Mouse (Mus musculus) embryonic facial prominence, embryonic 14.5 days (tissue): Measurements from ENCODE around the gene Ky. TPM values are rescaled to one million over a fixed set of nuclear protein-coding genes. Genes with fewer than 3 reads are reported as not detected.
A peak's percentile ranks its signal among the peaks of the same experiment; 100 is the strongest.

Experiments
- ATAC-seq: fragments of 200-750 bp; cut with Nextera tagmentation; 2 replicates; pipeline ENCODE4 v1.8.0; 2017; ENCODE audit warnings: low read depth, moderate number of reproducible peaks, moderate TSS enrichment
- DNase-seq: peaks from one replicate; pipeline ENCODE4 v3.0.0-alpha.2; 2015; ENCODE audit warnings: low spot score
- H3K27ac ChIP-seq: fragments of 300-500 bp; sonication (generic); replicated peaks from 2 replicates; pipeline ENCODE4 v1.5.1; 2014; ENCODE audit warnings: low read depth, mild to moderate bottlenecking, low read length, moderate library complexity
- H3K27me3 ChIP-seq: fragments of 300-500 bp; sonication (generic); replicated peaks from 2 replicates; pipeline ENCODE4 v1.6.1; 2014; ENCODE audit warnings: low read length; ENCODE audit not compliant: control insufficient read depth, insufficient read depth
- H3K36me3 ChIP-seq: fragments of 300-500 bp; sonication (generic); 2 replicates; pipeline ENCODE4 v1.6.1; 2014; ENCODE audit warnings: low read length, mixed read lengths; ENCODE audit not compliant: control insufficient read depth, insufficient read depth
- H3K4me1 ChIP-seq: fragments of 300-500 bp; sonication (generic); 2 replicates; pipeline ENCODE4 v1.6.1; 2014; ENCODE audit warnings: antibody characterized with exemption, low read length; ENCODE audit not compliant: control insufficient read depth, insufficient read depth
- H3K4me2 ChIP-seq: fragments of 300-500 bp; sonication (generic); 2 replicates; pipeline ENCODE4 v1.6.1; 2014; ENCODE audit warnings: low read depth, mild to moderate bottlenecking, low read length, moderate library complexity, mixed read lengths
- H3K4me3 ChIP-seq: fragments of 300-500 bp; sonication (generic); 2 replicates; pipeline ENCODE4 v1.5.1; 2014; ENCODE audit warnings: low read depth, mild to moderate bottlenecking, low read length
- H3K9ac ChIP-seq: fragments of 300-500 bp; sonication (generic); 2 replicates; pipeline ENCODE4 v1.6.1; 2014; ENCODE audit warnings: low read depth, mild to moderate bottlenecking, low read length, moderate library complexity, mixed read lengths
- H3K9me3 ChIP-seq: fragments of 300-500 bp; sonication (generic); 2 replicates; pipeline ENCODE4 v1.6.1; 2016; ENCODE audit warnings: low read length; ENCODE audit not compliant: control insufficient read depth
- WGBS: fragments of 180-500 bp; shearing (Covaris S2); extraction: QIAGEN DNeasy Blood & Tissue Kit; methylation state at CpG from one replicate; pipeline ENCODE4 v1.1.7; 2014; 5-methylcytosine and 5-hydroxymethylcytosine counted together
- polyA plus RNA-seq: library from polyadenylated mRNA; unstranded; fragments of >200 nt; fragmentation: Nextera tagmentation; extraction: Ambion mirVana; gene quantifications from 2 replicates; pipeline ENCODE4 v1.2.1, GENCODE M21; 2014

Gene Ky
- polyA plus RNA-seq = 2.1 and 2.7 TPM in 2 replicates

DNA sequence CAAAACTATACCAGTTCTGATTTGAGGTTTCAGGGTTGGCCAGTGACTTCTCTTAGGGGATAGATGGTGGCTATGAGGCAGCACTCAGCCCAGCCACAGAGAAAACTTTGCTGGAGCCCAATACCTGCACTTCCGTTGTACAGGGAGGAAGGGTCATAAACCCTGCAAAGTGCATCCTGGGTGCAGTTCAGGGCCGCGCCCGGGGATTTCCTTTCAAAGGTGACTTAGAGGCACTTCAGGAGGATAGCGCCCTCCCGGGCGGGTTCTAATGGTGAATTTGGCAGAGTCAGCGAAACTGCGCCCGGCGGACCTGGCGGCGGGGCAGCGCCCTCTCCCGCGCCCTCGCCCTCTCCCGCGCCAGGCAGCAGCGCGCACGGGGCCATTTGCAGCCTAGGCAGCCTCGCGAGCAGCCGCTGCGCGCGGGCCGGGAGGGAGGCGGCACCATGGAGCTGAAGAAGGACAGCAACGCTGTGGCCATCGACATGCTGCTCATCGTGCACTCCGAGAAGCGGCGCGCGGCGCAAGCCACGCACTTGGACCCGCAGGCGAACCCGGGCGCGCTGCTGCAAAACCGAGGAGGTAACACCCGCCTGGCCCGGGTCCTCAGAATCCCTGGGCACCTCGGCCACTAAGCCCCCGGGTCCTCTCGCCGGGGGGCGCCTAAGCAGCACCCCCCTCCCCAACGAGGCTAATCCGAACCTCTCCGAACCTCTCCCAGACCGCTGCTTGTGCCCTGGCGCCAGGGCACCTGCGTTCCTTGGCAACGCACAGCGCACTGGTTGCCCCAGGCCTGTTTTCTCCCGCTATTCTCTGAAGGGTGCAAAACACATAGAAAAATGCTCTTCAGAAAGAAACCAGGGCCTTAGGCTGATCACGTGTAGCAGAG lies at the start of gene Ky:
Ky (plus strand) TSS at position 51 of the 886 bp plus-strand sequence.
- Histone ChIP-seq H3K9me3 (no peaks in the 10 kb centered on the region), H3K27me3 (peaks cover 31% of the 10 kb centered on the region)

DNA sequence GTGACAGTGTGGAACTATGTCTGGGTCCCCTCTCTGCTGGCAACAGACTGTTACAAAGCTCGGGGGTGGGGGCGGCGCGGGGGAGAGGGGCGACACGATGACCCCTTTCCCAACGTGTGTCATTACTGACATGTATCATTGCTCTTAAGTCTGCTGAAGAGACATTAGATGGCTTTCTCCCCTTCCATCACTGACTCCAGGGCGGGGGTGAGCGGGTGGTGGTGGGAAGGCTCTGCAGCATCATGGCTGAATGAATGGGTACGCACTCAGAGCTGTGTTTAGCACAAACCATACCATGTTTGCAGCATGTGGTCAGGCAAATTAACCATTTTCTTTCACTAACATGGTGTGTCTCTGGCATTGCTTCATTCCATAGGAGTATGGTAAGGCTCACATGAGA lies 43.3 kb upstream of the Ky start:
- no peak overlapping the region for H3K27ac ChIP-seq
- H3K27me3 ChIP-seq = no peaks in the 10 kb centered on the region
- no peak overlapping the region for H3K4me2 ChIP-seq
- H3K36me3 ChIP-seq = no peaks in the 10 kb centered on the region
- H3K9me3 ChIP-seq = no peaks in the 10 kb centered on the region
- ATAC-seq = no peak
- H3K4me3 ChIP-seq = no peak overlapping the region
- no peak overlapping the region for H3K9ac ChIP-seq
- no peak for DNase-seq
- 87% methylated on average over 10 of the region's 10 CpGs for WGBS
- no peaks in the 10 kb centered on the region for H3K4me1 ChIP-seq

More for the DNA sequence above, at the start of gene Ky:
- WGBS = under 1% methylated on average over 38 of the region's 63 CpGs
- H3K36me3 ChIP-seq = no peaks in the 10 kb centered on the region
- DNase-seq (peak; percentile 29), ATAC-seq (peak; percentile 44; the same call in 1 of the 2 replicates)
- H3K4me2 ChIP-seq = peak within 1 kb of the TSS; percentile 82
- H3K27ac ChIP-seq = no peak within 1 kb of the TSS
- peak within 1 kb of the TSS; percentile 49 for H3K9ac ChIP-seq
- H3K4me3 ChIP-seq = peak within 1 kb of the TSS; percentile 41
- H3K4me1 ChIP-seq = peaks cover 7% of the 10 kb centered on the region; the same call in 1 of the 2 replicates

DNA sequence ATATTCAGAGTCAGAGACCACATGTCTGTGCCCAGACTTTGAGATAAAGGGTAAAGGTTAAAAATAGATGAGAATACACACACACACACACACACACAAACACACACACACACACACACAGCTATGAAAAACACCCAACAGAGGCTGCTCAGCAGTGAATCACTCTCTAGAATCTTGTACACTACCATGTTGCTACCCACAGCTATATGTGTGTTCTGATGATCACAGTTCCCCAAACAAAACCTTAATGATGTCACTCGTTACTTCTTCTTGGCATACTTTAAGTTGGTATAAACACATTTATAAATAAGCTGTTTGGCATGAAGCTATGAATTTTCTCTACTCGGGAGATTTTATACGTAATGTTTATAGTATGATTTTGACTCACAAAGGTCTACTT lies 40.5 kb upstream of the Ky start:
- no peak for ATAC-seq
- no peak overlapping the region for H3K4me2 ChIP-seq
- H3K27ac ChIP-seq = no peak overlapping the region
- H3K27me3 ChIP-seq = no peaks in the 10 kb centered on the region
- no peak overlapping the region for H3K9ac ChIP-seq
- no peaks in the 10 kb centered on the region for H3K36me3 ChIP-seq
- no peak for DNase-seq
- H3K4me3 ChIP-seq = no peak overlapping the region
- H3K9me3 ChIP-seq = no peaks in the 10 kb centered on the region
- H3K4me1 ChIP-seq = no peaks in the 10 kb centered on the region
- 77% methylated on average over 3 of the region's 3 CpGs for WGBS

GRCm38 (mm10) chr9:102465726-102466125 lies 39.8 kb upstream of the Ky start:
- no peak for ATAC-seq
- 66% methylated on average over 5 of the region's 5 CpGs for WGBS

GRCm38 (mm10) chr9:102470076-102470819 lies 35.3 kb upstream of the Ky start:
- no peak overlapping the region for H3K4me2 ChIP-seq
- WGBS = 81% methylated on average over 2 of the region's 2 CpGs
- H3K9ac ChIP-seq = no peak overlapping the region
- H3K36me3 ChIP-seq = no peaks in the 10 kb centered on the region
- no peak for DNase-seq
- no peak for ATAC-seq
- H3K27me3 ChIP-seq = no peaks in the 10 kb centered on the region
- H3K27ac ChIP-seq = no peak overlapping the region
- H3K9me3 ChIP-seq = no peaks in the 10 kb centered on the region
- H3K4me1 ChIP-seq = no peaks in the 10 kb centered on the region
- H3K4me3 ChIP-seq = no peak overlapping the region

More at GRCm38 (mm10) chr9:102465726-102466125, 39.8 kb upstream of the Ky start:
- H3K4me2 ChIP-seq = no peak overlapping the region
- no peak for DNase-seq
- H3K27me3 ChIP-seq = no peaks in the 10 kb centered on the region
- no peaks in the 10 kb centered on the region for H3K4me1 ChIP-seq
- H3K36me3 ChIP-seq = no peaks in the 10 kb centered on the region
- no peak overlapping the region for H3K9ac ChIP-seq
- no peaks in the 10 kb centered on the region for H3K9me3 ChIP-seq
- no peak overlapping the region for H3K4me3 ChIP-seq
- no peak overlapping the region for H3K27ac ChIP-seq

DNA sequence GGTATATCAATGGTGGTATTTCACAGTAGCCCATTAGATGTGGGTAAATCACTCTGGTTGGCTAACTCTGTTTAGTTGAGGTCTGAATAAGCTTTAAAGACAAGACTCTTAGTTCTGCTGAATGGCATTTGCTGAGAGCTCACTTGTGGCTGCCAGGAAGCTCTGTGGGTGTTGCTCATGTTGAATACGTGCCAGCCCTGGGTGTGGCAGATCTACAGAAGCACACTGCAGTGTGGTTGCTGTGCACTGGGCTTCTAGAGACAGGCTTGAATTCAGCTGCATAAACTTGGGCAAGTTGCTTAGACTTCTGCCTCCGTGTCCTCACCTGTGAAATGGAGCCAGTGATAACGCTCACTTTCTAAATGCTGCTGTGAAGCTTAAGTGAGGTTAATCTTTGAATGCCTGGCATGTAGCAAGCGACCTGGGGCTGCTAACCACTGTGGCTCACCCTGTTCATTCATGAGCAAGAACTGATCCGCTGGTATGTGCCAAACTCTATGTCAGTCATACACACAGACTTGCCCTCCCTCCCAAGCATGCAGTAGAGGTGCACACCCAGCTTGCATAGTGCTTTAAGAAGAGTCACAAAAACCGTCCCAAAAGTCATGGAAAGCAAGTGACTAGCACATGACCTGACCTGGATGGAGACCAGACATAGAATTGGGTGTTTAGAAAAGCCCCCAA lies 27.6 kb upstream of the Ky start:
- no peaks in the 10 kb centered on the region for H3K36me3 ChIP-seq
- H3K4me1 ChIP-seq = no peaks in the 10 kb centered on the region
- 71% methylated on average over 6 of the region's 6 CpGs for WGBS
- no peaks in the 10 kb centered on the region for H3K27me3 ChIP-seq
- no peak for ATAC-seq
- no peak overlapping the region for H3K9ac ChIP-seq
- H3K4me2 ChIP-seq = no peak overlapping the region
- H3K4me3 ChIP-seq = no peak overlapping the region
- no peak for DNase-seq
- H3K27ac ChIP-seq = no peak overlapping the region
- H3K9me3 ChIP-seq = no peaks in the 10 kb centered on the region

- Histone ChIP-seq H3K36me3 (no peaks in the 10 kb centered on the region), H3K4me3 (no peak overlapping the region), H3K4me2 (no peak overlapping the region), H3K27ac (no peak overlapping the region), H3K9ac (no peak overlapping the region), H3K27me3 (no peaks in the 10 kb centered on the region), H3K9me3 (no peaks in the 10 kb centered on the region), H3K4me1 (no peaks in the 10 kb centered on the region)
- ATAC-seq (no peak), DNase-seq (no peak)
- 90% methylated on average over 3 of the region's 3 CpGs for WGBS
Observed at GRCm38 (mm10) chr9:102478451-102478835, 27.1 kb upstream of the Ky start.

DNA sequence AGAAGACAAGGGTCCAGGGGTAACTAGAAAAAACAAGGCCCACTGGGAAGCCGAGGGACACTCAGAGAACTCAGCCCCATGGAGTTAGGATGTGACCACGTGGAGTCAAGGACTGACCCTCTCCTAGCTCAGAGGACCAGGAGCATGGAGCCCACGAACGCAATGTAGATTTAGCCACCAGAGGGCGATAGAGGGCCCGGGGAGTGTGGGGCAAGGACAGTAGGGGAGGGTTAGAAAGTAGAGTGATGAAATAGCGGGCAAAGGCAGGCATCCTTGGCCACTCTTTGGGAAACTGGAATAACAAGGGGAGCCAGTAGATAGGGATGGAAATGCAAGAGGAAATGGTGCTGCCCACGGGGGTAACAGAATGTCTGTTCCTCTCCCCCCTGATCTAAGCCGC lies 26.5 kb upstream of the Ky start:
- ATAC-seq (no peak), DNase-seq (no peak)
- Histone ChIP-seq H3K9ac (no peak overlapping the region), H3K9me3 (no peaks in the 10 kb centered on the region), H3K27ac (no peak overlapping the region), H3K4me1 (no peaks in the 10 kb centered on the region), H3K4me2 (no peak overlapping the region), H3K27me3 (no peaks in the 10 kb centered on the region), H3K36me3 (no peaks in the 10 kb centered on the region), H3K4me3 (no peak overlapping the region)
- WGBS = 46% methylated on average over 8 of the region's 9 CpGs
